Comparison of ENCODE assay signal across 20 mouse cellular contexts in genomic region chr4:116869898-116870297, GRCm38 (mm10). TPM values are rescaled to one million over a fixed set of nuclear protein-coding genes. Genes with fewer than 3 reads are reported as not detected.
DNase-seq lines count a peak whose midpoint lies in the region; ATAC-seq and TF ChIP-seq lines count a peak whose summit lies in the region.
"Had no signal": no experiment of that assay in that cellular context is flagged by ENCODE, and none has a peak within 500 bp of the region (broad histone marks: within the 10 kb centered on the region; RNA-seq: fewer than 3 reads in every experiment).

No protein-coding gene starts in this region.

- H3K4me3 ChIP-seq in kidney, adult 2 months (ENCODE audit: insufficient read depth, low read depth, low read length): no peak overlapping the region
- H3K4me3 ChIP-seq: embryonic facial prominence, embryonic 10.5 days; embryonic facial prominence, embryonic 12.5 days; forebrain, embryonic 13.5 days; forebrain, embryonic 15.5 days had no signal

- H3K27me3 ChIP-seq in kidney, adult 2 months (replicated peaks; ENCODE audit: control insufficient read depth, insufficient read depth, low read length): 0 out of 2 replicates have a peak, but pooled peaks cover 1% of the 10 kb centered on the region
- H3K27me3 ChIP-seq: forebrain, embryonic 13.5 days; forebrain, embryonic 15.5 days had no signal

- ATAC-seq in megakaryocyte, adult 5-6 weeks (ENCODE audit: poor library complexity, severe bottlenecking): 0 out of 2 replicates have a peak, but pooled peaks have one; percentile 15
- ATAC-seq: forebrain, embryonic 13.5 days; forebrain, embryonic 15.5 days; forebrain, postnatal 0 days had no signal

- H3K4me1 ChIP-seq in kidney, adult 2 months (ENCODE audit: control insufficient read depth, insufficient read depth, low read length): no peaks in the 10 kb centered on the region
- H3K4me1 ChIP-seq: embryonic facial prominence, embryonic 10.5 days; embryonic facial prominence, embryonic 12.5 days; forebrain, embryonic 13.5 days; forebrain, embryonic 15.5 days had no signal

- 75% methylated on average over 3 of the region's 3 CpGs for WGBS in kidney, adult 2 months

- no peak overlapping the region for H3K27ac ChIP-seq in kidney, adult 2 months (ENCODE audit: insufficient read depth, low read depth, low read length)
- H3K27ac ChIP-seq: embryonic facial prominence, embryonic 10.5 days; embryonic facial prominence, embryonic 12.5 days; forebrain, embryonic 13.5 days; forebrain, embryonic 15.5 days had no signal

- H3K36me3 ChIP-seq in kidney, adult 2 months (ENCODE audit: control insufficient read depth, insufficient read depth, low read length): no peaks in the 10 kb centered on the region
- H3K36me3 ChIP-seq: embryonic facial prominence, embryonic 10.5 days; embryonic facial prominence, embryonic 12.5 days; forebrain, embryonic 15.5 days had no signal

- no peak for TF ChIP-seq CTCF in kidney, adult 2 months (conservative IDR thresholded peaks at IDR 0.05; ENCODE audit: insufficient read depth, insufficient read length, low read depth, low read length)

- DNase-seq in heart, adult 11 months: peak; percentile 64
- DNase-seq in heart, postnatal 4 days: no peak
- DNase-seq in 416B (ENCODE audit: low read depth): peak; percentile 15
- no peak for DNase-seq in kidney, postnatal 4 days
- no peak for DNase-seq in kidney, adult 2 months
- DNase-seq: adrenal gland, adult 2 months; adrenal gland, postnatal 10 days; adrenal gland, postnatal 36 days; cerebellum, adult 11-12 months; cerebellum, adult 2 months; cerebellum, adult 9-10 months; cerebellum, postnatal 10 days; cerebellum, postnatal 25 days; forebrain, postnatal 0 days had no signal

- TF ChIP-seq POLR2A in kidney, adult 2 months (IDR thresholded peaks at IDR 0.05; ENCODE audit: low read depth, low read length): no peak

RNA-seq across cellular contexts. Expression of gene Zswim5, which starts 7.3 kb away (rescaled TPM):
- total RNA-seq in heart, postnatal 4 days (2021): 1 to 10 TPM; 2.1 to 2.4 TPM
- 0.02 and 0.16 TPM in 2 replicates for total RNA-seq in megakaryocyte, adult 5-6 weeks (2015)
- not detected in 2 replicates for total RNA-seq in megakaryocyte, adult 5-6 weeks (2017)
- 7.4 and 7.5 TPM in 2 replicates for polyA plus RNA-seq in kidney, adult 2 months (2012; rRNA removed)
- total RNA-seq: MEL had no signal

RNA-seq across cellular contexts. Expression of gene Hpdl, which starts 48.4 kb away (rescaled TPM):
- total RNA-seq in heart, postnatal 4 days (2021): 1 to 10 TPM; 1.3 to 2.2 TPM
- not detected in 2 replicates for total RNA-seq in megakaryocyte, adult 5-6 weeks (2015)
- not detected in 2 replicates for total RNA-seq in megakaryocyte, adult 5-6 weeks (2017)
- polyA plus RNA-seq in kidney, adult 2 months (2012; rRNA removed): 2.1 and 2.5 TPM in 2 replicates
- total RNA-seq: MEL had no signal

Comparison
In these comparisons a context has a peak if more than half of its experiments do, and no peak if none do; other contexts are left out.
1. DNase-seq: peak in heart, adult 11 months (single experiment) and 416B (single experiment); none in heart, postnatal 4 days (single experiment), kidney, postnatal 4 days (0 of 2) and kidney, adult 2 months (single experiment).